Mouse (Mus musculus) thymus, postnatal 4 days (tissue): Measurements from ENCODE around the gene Fam213b.

Experiments
- DNase-seq: peaks from one replicate; pipeline ENCODE4 v3.0.0; 2021

Fam213b gene

GRCm38 (mm10) chr4:154898506-154899446 is at the start of gene Fam213b:
Gene Fam213b, minus strand, starts transcription at chr4:154899135.
- peak; percentile 66 for DNase-seq

DNA sequence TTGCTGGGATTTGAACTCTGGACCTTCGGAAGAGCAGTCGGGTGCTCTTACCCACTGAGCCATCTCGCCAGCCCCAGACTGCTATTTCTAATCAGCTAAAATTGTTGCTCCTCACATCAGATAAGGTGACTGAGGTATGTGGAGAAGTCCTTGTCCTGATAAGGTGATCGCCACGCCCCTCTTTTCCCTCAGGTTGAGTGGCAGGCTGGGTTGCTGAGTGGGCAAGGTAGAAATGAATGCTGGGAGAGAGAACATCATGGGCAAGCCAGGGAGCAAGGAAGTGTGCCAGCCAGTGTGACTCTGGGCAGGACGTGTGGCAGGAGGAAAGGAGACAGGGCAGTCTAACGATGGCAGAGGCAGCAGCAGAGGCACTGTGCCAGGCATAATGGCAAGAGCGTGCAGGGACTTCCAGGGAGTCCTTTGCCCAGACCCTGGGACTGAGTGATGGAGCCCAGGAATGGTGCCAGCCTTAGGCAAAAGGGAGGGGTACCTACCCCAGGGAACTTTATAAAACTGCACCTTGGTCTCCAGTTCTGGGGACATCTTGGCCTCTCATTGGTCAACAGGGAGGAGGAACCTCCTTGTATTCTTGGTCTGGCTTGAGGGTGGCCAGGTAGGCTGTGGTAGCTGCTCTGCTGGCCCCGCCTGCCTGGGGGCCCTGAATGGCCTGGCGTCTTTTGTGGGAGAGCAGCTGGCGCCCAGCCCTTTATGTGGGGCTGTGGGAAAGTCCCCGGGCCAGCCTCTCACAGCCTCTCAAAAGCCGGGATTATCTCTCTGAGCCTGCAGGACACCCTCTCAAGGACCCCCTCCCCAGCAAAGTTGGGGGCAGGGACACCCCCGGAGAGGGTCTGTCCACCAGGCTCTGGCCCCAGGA is 49.4 kb upstream of the Fam213b start:
- DNase-seq: no peak

DNA sequence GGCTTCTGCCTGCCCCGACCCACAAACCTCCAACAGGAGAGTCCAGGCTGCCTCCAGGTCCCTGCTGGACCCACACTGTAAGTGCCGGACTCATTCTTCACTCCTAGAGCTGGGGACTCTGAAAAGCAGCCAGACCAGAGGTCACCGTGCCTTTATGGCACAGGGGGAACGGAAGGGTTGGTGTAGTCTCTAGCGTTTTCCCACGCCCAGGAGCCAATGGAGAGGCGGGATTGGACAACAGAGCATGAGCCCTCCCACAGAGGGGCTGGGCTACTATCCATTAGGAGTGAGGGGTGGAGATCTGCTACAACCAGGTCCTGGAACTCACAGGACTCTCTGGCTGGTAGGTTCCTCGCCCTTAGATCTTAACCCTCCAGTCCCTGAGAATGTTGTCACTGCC is 47.4 kb upstream of the Fam213b start:
- DNase-seq: no peak

DNA sequence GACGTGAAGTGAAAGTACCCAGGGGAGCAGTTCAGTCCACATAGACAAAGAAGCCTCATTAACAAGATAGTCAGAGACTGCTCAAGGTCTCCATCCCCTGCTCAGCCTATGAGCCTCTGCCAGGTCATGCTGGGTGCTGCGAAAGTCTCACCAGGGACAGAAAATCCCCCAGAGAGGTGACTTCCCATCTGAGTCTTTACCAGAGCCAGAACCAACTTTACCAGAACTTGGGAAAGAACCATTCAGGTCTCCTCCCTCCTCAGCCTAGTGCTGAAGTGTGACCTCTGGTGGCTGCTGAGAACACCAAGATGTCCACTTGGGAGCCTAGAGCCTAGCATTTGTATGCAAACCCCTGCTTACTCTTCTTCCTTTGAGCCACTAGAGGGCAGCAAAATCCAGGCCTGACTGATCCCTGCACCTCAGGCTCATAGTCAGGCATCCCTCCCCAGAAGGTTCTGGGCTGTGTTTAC is 45.2 kb upstream of the Fam213b start:
- DNase-seq: peak; percentile 80

- DNase-seq: no peak
These were observed 44.5 kb upstream of the Fam213b start for GRCm38 (mm10) chr4:154943323-154944039.

DNA sequence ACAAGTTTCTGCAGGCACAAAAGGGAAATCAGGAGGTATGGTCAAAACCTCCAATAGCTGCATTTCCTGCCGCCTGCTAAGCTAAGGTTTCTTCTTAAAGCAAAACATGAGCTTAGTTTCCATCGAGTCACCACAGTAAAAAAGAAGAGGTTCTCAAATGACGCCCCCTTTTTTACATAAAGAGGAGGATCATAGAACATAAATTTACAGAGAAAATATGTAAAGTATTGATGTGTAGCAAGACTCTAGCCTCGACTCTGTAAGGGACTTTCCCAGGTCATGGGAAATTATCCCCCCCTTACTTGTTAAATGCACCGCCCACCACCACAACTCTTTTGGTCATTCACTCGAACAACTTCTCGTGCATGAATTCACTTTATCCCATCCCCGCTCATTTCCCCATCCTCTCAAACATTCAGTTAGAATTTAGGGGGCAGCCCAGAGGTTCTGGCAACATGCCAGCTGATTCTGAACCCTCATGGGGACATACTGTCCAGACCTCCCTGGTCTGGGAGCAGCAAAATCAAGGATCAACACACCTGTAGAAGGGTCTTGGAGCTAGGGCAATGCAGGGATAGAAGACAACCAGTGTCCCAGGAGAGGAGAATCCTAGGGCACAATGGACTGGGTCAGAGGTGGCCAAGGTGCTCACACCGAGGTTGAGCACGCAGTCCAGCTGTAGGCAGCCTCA is 43.8 kb upstream of the Fam213b start:
- no peak for DNase-seq

GRCm38 (mm10) chr4:154941831-154942230 is 42.9 kb upstream of the Fam213b start:
- DNase-seq: no peak

DNA sequence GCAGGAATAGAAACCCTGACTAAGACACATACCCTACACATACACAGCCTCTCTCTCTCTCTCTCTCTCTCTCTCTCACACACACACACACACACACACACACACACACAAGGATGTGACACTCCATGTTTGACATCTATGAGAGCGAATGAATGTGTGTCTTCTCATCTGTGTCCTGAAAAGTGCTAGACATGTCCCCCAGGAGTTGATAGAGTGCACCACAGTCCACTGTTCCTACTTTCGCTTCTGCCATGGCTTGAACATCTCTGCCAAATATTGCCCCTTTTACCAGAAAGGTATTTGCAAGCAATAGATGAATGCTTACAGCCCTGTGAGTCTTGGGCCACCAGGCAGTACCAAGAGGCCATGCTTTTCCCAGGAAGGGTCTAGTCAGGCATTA is 41.2 kb upstream of the Fam213b start:
- DNase-seq: no peak

- DNase-seq: no peak
These were observed 38.8 kb upstream of the Fam213b start for GRCm38 (mm10) chr4:154937746-154938145.

DNA sequence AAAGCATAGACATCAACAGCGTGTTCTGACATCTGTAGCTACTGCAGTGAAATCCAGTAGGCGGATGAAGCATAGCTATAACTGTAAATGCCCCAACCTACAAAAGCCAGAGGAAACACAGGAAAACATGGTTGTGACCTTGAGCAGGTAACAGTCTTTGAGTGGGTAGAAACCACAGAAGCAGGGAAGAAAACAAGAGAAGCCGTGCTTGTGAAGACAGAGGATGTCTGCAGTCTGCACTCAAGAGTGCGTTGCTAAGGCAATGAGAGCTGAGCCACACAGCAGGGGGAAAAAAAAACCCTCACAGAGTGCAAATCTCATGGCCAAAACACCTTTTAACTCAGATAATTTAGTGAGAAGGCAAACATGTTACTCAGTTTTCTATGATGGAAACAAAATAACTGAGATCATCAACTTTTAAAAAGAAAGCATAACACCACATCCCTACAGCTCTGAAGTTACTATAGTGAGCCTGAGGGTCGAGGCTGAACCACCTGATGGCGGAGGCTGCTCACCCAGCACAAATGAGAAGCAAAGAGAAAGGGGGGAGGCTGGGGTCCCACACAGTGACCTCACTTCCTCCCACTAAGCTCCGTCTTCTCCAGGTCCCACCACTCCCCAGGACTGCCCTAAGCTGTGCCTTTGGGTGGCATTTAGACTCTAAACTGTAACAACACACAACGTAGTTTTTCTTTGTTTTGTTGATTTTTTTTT is 37.8 kb upstream of the Fam213b start:
- peak; percentile 67 for DNase-seq

GRCm38 (mm10) chr4:154935788-154936187 is 36.9 kb upstream of the Fam213b start:
- DNase-seq: peak; percentile 81

DNA sequence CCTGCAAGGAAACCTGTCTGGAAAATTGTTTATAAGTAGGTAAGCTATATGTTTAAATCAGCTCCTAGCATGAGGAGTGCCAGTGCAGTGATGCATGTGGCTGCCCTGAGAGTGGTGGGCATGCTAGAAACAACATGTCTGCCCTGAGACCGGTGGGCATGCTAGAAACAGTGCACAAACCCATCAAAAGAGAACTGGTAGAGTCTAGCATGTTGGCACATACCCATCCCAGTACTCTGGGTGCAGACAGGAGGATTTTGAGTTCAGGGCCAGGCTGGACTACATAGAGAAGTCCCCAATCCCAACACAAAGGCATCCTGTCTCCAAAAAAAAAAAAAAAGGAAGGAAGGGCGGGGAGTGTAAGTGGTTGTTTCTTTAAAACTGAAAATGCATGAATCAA is 35.9 kb upstream of the Fam213b start:
- DNase-seq: no peak

DNA sequence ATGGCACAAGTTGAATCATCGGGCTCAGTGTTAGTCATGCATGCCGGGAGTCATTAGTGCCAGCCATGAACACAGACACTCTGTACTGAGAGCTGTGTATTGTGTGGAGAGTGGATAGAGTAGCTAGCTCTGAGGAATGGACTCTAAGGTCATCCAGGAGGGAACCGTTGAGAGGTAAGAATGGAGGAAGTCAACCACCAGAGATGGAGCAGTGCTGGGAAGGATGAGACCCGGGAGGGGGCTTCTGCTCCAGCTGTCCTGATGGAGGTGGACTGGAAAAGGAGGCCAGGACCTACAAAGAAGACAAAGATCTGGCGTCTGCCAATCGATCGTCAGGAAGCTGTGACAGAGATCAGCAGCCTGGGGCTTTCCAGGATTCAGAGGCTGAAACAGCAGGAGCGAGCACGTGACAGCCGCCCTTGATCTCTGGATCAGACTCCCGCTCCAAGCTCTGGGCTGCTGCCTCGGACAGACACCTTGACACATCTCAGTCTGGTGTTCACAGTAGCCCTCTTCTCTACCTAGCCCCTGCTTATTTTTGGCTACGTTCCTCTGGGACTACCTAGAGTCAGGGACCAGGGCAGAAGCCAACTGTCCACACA is 34.5 kb upstream of the Fam213b start:
- DNase-seq: no peak

DNA sequence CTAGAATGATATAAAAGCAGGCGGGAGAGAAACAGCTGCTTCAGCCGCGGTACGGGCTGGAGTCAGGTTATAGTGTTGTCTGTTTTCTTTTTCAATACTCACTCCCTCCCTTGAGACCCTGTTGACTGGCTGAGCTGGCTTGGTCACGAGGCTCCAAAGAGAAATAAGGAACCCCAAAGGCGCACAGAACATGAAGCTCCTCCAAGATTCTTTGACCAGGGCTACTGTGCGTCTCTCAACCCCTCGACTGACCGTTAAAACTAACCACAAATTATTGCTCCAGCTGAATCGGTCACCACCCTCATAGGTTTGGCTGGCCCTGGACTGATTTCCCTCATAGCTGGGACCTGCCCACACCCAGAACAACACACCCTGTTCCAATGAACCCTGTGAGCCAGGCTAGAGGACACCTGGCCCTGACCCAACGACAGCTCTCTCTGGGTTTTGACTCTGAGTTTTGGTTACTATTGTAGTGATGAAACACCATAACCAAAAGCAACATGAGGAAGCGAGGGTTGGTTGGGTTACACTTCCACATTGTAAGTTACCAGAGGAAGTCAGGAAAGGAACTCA is 30.2 kb upstream of the Fam213b start:
- no peak for DNase-seq

GRCm38 (mm10) chr4:154928395-154929087 is 29.6 kb upstream of the Fam213b start, which contains the start of gene Tnfrsf14:
Gene Tnfrsf14, minus strand, starts transcription at chr4:154928563.
- DNase-seq: no peak

GRCm38 (mm10) chr4:154927899-154928337 is 29.0 kb upstream of the Fam213b start:
- peak; percentile 58 for DNase-seq

DNA sequence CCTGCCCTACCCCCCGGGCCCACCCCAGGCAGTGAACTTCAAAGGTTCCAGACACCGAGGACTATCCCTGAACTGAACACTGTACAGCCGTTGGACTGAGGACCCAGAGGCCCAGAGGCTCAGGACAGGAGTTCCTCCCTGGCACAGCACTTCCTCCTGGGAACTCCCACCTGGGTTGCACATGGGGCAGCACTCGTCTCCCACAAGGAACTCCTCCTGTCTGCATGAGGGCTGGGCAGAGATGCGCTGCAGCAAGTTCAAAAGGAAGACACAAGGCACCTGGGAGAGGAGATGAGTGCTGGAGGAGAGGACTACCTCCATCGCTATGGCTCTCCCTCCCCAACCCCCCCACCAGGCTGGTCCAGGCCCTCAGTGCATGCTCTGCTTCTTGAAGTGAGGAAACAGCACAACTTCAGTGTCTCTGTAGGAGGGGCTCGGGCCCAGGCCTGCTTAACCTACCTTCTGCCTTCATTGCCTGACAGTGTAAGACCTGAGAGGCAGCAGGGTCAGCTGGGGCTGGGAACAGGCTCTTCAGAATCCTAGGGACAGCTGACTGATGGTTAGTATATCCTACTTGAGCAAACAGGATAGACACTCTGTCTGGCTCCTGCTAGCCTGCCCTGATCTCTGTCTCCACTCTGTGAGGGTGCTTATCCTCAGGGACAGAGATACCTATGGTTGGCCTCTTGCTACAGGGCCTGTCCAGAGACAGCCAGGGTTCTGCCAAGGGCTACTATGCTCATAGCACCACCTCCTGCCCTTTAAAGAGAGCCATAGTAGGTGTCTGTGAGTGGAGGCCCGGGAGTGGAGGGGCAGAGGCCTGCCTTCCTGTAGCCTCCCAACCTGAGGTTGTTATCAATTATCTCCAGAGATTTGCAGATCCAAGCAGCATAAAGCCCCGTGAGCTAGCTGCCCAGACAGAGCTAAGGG is 28.3 kb upstream of the Fam213b start:
- peak; percentile 61 for DNase-seq

DNA sequence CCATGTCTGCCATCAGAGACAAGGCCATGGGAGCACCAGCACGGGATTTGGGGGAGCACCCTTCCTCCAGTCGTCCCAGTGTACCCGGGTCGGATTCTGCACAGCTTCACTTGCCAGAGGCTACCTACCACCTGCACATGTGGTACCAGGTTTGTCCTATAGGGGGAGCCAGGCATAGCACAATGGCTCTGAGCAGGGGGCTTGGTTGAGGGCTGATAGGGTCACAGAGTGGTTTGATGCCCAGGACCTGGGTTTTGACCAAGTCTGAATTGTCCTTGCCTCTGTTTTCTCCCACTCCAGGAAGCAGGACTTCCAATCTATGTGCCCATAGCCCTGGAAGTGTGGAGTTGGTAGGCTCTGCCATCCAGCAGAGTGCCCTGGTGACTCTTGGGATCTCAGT is 26.5 kb upstream of the Fam213b start:
- DNase-seq: peak; percentile 85

DNA sequence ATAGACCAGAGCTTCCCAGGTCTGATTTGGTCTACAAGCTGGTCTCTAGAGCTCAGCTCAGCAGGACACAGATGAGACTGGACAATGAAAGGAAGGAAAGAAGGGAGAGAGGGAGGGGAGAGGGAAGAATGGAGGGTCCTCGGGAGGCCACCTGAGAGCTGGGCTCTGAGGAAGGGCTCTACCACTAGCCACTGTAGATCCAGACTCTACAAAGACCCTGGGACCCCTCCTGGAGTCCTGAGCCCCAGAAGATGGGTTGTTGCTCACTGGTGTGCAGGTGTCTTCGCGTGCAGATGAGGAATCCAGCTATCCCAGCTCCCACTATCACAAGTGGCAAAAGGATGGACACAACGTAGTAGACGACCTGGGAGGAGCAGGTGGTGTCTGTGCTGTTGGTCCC is 24.0 kb upstream of the Fam213b start:
- DNase-seq: no peak
